Mouse (Mus musculus) left cerebral cortex, postnatal 25 days (tissue): Measurements from ENCODE around the gene Sirt3. TPM values are rescaled to one million over a fixed set of nuclear protein-coding genes. Genes with fewer than 3 reads are reported as not detected.
"Not testable (repeated sequence)": the region's sequence is repeated elsewhere in the genome, so short reads cannot be mapped to it uniquely, and the experiment has no call there.

ENCODE experiments used
- DNase-seq, 2 experiments: peaks; one replicate each; pipeline ENCODE4 v3.0.0; 2022; ENCODE audit warnings: low spot score in 2 of 2, mixed read lengths in 1 of 2
- intact Hi-C: fragments of 180-260 bp; cut with DNase I; formaldehyde crosslinking; loops from one replicate; pipeline ENCODE4 v1.15.1; 2025
- total RNA-seq, 2 experiments: library from RNA; stranded (reverse); gene quantifications; 2 replicates each; pipeline ENCODE4 v1.2.3; 2021

Gene Sirt3
- total RNA-seq, 2 experiments from 2014 or later = 77.1 to 78.2 TPM

DNA sequence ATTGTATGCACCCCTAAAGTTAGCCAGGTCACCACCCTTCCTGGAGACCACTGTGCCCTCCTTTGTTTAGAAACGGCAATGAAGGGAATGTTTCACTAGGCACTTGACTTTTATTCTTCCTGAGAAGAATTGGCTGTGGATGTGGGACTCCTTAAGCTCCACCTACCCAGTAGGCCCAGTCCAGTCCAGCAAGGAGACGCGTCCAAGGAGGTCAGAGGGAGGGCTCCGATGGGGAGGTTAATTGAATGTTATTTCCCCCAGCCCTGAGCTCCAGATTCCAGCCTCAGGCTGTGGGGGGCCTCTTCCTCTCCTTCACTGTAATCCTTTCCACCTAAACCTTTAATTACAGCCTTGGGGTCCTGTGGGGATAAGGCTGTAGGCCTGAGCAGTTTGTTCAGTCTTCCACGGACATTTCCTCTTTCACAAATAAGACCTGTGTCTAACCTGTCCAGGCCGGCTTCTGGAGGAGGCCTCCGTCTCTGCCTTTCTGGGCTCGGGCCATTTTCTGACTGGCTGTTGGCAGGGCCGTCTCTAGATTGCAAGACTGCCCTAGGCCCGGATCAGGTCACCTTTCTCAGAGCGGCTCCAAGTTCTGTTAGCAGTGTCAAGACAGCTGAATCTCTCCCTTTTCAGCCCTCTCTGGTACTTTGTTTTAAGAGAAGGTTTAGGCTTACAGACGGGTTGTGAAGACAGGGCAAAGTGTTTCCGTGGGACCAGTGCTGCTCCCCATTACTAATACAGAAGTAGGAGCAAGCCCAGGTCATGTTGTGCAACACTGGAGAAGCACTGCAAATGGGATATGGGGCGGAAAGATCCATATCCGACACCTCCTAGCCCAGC, 20.1 kb upstream of the Sirt3 start:
- DNase-seq = no peak
- intact Hi-C loops = loop anchor here (2.0 kb wide), 1 partner anchor 275 kb away; no protein-coding TSS in a partner anchor

DNA sequence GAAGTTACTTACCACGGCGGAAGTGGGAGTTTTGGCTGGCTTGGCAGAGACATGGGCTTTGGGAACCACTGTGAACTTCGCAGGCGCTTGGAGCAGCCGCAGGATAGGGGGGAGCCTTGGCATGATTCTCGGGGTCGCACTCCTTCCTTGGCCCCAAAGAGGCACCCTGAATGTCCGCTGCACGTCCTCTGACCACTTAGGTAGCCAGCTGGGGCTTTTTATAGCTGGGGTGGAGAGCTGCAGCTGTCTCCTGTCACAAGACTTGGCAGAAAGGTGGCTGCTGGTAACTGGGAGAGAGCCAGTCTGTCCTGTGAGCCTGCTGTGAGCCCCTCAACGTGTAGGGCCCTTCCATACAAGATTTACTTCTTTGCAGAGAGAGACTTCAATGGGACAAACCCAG, 18.1 kb upstream of the Sirt3 start, which contains the start of gene Cox8b:
Gene Cox8b, minus strand, starts transcription at position 227 of the 400 bp plus-strand sequence.
- DNase-seq = no peak
- intact Hi-C loops = no loop called here

DNA sequence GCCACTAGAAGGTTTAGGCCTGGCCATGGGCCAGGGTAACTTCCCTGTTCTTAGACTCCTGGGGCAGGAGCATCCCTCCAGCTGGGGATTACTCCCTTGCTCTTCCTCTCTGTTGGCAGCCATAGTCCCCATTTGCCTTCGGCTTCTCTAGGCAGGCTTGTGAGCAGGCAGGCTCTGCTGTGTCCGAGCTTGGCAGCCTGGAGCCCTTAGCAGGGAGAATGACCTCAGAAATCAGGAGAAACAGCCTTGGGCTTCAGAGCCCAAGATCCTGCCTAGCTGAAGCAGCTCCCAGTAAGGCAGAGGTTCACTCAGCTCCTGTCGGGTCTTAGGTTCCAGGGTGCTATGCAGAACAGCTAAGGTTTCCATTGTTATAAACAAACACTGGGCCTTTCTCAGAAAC, 17.0 kb upstream of the Sirt3 start:
- intact Hi-C loops = no loop called here
- no peak for DNase-seq

DNA sequence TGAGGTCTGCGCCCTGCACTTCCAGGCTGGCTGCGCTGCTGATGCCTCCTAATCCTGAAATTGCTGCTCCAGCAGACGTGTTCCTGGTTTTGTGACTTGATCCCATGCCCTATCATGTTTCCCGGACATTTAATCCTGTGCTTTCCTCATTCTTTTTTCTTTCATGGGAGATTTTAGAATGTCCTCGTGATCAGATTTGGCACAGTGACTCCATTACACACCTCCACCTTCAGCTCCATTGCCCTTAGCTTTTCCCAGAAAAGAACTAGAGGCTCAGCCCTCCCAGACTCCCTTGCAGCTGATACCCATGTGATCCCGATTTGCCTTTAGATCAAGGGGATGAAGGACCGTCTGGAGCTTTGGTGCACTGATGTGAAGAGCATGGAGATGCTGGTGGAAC, 15.8 kb upstream of the Sirt3 start:
- intact Hi-C loops = no loop called here
- DNase-seq = no peak

DNA sequence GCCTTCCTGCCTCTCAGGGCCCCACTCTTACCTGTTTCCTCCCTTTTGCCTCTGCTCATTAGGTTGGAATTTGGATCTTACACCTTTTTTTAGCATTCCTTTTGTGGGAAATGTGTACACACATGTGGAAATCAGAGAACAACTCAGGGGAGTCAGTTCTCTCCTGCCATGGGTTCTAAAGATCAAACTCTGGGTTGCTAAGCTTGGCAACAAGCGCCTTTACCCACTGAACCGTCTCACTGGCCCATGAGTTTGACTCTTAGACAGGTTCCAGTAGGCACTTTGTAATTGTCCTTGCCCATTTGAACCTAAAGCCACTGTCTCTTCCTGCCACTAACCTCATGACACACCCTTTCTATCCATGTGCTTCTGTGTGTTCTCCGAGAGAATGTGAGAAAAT, 12.5 kb upstream of the Sirt3 start:
- intact Hi-C loops = no loop called here
- no peak for DNase-seq

DNA sequence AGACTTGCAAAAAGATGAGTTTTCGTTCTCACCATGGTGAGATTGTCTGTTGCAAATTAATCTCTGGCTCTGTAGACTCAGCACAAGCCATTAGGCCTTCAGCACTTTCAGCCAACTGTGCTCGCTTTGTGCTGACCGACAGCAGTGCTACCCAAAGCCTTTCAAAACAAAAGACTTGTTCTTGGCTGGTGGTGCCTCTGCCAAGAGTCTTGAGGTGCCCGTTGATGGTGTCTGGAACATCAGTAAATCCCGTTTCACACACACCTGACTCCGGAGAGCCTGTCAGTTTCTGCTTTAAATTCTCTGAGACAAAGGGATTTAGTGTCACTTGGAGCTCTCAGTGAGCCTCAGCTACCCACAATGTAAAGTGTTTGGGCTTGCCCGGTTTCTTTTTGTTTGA, 11.9 kb upstream of the Sirt3 start:
- no peak for DNase-seq
- intact Hi-C loops = no loop called here

DNA sequence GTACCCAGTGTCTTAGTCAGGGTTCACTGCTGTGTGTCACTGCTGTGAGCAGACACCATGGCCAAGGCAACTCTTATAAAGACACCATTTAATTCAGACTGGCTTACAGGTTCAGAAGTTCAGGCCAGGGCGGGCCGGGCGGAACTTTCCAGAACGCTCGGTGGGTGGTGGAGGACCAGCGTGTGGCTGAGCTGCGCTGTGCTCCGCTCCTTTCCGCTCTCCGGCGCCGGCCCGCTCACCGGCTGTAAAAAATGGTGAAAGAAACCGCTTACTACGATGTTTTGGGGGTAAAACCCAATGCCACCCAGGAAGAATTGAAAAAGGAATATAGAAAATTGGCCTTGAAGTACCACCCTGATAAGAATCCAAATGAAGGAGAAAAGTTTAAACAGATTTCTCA, 8.5 kb upstream of the Sirt3 start:
- intact Hi-C loops = not testable (repeated sequence)

DNA sequence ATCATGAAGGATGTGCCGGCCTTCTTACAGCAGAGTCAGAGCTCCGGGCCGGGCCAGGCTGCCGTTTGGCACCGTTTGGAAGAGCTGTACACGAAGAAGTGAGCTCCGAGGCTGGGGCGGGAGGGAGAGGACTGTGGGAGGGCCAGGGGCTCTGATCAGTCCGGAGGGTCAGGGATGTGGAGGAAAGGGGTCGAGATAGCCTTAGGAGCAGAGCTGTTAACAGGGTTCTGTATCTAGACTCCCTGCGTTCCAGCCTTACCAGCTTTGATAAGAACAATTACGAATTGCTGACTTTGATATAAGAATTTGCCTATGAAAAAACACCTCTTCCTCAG, 327 bp upstream of the Sirt3 start:
- intact Hi-C loops = no loop called here

More for the DNA sequence above, 8.5 kb upstream of the Sirt3 start:
- not testable (repeated sequence) for DNase-seq

DNA sequence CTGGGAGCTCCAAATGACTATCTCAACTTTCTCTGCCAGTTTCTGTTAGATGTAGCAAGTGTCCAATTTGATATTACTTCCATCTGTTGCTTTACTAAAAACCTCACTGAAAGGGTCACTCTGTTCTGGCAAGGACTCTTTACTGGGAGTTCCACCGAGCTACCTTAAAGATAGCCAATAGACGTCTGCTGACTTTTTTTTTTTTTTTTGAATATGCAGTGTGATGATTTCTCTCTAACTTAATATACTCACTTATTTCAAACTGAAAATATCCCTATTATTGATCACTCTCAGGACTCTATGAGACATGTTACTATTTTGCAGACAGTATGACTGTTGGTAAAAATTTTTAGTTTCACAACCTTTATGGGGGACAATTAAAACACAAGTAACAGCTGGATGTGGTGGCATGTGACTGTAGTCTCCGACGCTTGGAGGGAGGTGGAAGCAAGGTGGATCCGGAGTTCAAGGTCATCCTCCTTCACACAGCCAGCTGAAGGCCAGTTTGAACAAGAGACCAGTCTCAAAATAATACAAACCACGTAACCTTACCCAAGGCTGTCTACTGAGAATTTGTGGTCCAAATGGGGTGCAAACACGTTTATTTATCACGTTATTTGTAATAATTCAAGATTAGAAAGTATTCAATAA, 1.1 kb downstream of the Sirt3 start:
- DNase-seq = no peak
- intact Hi-C loops = loop anchor here (1.0 kb wide), 1 partner anchor 25 kb away; the partner anchor contains the start of genes Gm45785 and Ric8a

More for the DNA sequence above, 327 bp upstream of the Sirt3 start:
- DNase-seq = no peak

DNA sequence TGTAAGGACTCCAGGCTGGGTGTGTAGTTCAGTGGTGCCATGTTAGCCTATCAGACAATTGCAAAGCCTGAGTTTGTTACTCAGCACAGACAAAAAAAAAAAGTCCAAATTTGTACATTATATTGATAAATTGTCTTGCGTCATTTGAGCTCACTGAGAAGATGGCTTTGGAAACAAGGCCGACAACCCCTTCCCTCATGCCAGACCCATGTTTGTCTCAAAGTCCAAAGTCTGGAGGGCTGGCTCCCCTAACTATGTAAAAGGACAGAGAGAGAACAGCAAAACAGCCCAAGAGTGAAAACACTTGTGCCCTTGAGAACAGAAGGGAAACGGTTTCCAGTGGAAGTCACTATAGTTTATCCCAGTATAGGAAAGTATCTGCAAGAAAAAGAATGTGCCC, 1.7 kb downstream of the Sirt3 start:
- intact Hi-C loops = no loop called here
- DNase-seq = no peak

DNA sequence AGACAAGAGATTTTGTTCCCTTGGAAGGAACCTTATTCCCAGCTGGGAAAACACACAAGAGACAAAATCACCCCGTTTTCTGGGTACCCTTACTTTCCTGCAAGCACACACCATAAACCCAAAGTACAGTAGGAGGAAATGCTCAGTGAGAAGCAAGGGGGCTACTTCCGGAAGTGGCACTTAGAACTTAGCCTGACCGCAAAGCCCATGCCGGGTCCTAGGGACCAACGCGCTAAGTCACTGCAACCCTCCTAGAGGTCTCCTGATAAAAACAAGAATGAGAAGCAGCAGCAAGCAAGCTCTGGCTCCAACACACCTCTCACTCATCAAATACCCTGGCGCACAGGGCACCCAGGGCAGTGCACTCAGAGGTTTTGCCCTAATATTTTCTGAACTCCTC, 2.8 kb downstream of the Sirt3 start:
- no peak for DNase-seq
- intact Hi-C loops = no loop called here

DNA sequence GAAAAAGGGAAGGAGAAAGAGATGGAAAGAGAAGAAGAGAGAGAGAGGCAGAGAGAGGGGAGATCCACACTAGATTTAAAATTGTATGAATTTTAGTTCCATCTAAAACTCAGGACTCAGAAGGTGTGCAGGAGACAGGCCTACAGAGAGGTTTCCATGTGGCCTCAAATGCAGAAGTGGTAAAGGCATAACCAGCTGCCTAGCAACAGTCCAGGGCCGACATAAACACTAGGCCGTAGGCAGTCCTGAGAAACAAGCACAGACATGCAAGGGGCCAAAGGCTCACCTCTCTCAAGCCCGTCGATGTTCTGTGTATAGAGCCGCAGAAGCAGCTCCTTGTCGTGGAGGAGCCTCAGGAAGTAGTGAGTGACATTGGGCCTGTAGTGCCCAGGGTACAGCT, 4.7 kb downstream of the Sirt3 start:
- intact Hi-C loops = no loop called here

DNA sequence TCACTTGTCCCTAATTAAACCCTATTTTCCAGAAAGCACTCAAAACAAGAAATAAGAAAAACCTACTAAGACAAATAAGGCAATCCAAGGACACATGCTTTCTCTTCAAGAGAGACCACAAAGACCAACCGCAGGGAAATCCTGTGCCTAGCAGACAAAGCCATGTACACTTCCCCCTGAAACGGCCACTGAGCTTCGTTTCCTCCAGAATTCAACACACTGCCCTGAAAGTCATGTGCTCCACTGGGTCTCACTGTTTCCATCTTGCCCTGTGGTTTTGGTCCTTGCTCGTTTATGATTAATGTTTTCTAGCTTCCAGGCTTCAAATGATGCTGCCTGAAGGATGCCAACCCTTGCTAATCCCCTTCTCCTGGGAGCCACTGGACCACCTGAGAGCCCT, 7.9 kb downstream of the Sirt3 start:
- intact Hi-C loops = no loop called here
- no peak for DNase-seq

More for the DNA sequence above, 4.7 kb downstream of the Sirt3 start:
- no peak for DNase-seq

DNA sequence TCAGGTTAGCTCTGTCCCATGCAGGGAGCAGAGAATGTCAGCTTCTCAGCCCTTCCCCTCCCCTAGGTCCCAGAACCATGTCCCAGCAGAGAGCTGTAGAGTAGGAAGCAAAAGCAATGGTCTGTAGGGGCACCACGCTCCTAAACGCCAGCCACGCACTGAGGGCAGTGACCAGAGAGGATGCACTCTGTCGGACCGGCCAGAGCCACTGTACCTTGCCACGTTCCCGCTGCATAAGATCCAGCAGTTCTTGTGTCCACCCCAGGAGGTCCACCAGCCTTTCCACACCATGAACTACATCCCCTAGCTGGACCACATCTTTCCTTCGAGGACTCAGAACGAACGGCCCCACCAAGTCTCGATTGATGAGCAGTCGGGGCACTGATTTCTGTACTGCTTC, 17.3 kb downstream of the Sirt3 start:
- DNase-seq = no peak
- intact Hi-C loops = no loop called here

DNA sequence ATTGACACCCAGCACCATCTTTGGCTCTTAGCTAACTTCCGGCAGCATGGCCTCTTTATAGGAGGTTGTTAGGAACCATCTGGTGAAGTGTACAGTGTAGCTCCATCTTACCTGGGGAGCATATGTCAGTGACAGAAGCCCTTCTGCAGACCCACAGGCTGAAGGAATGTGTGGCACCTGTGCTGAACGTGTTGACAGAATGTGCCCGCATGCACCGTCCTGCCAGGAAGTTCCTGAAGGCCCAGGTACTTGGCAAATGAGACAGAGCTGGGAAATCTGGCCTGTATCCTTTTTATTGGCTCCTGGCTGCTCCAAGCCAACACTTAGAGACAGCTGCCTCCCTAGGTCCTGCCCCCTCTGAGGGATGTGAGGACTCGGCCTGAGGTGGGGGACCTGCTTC, 21.4 kb downstream of the Sirt3 start:
- DNase-seq = no peak
- intact Hi-C loops = no loop called here

DNA sequence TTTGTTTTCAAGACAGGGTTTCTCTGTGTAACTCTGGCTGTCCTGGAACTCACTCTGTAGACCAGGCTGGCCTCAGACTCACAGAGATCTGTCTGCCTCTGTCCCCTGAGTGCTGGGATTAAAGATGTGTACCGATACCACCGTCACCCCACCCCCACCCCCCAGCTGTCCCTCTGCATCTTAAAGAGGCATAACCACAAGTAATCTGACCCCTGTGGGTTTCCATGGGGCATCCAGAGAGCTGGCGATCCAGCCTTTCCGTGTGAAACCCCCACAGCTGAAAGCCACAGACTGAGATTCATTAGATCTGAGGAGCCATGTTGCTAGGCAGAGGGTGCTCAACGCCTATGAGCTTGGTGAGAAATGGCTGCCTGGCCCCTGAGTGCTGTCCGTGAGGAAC, 22.1 kb downstream of the Sirt3 start:
- no peak for DNase-seq
- intact Hi-C loops = no loop called here

DNA sequence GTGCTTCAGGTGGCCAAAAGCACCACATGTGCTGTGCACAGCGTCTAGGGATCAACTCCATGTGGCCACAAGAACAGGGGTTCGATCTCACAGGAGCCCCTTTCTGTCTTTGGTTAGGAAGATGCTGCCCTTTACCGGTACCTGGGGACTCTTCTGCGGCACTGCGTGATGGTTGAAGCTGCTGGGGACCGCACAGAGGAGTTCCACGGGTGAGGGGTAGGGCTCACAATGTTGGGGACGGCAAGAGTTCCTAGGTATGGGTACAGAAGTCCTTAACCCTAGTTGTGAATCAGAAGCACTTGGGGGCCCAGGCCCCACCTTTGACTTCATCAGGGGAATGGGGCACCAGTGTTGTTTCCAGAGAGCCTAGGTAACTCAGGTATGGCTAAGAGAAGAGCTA, 23.4 kb downstream of the Sirt3 start:
- no peak for DNase-seq
- intact Hi-C loops = no loop called here

DNA sequence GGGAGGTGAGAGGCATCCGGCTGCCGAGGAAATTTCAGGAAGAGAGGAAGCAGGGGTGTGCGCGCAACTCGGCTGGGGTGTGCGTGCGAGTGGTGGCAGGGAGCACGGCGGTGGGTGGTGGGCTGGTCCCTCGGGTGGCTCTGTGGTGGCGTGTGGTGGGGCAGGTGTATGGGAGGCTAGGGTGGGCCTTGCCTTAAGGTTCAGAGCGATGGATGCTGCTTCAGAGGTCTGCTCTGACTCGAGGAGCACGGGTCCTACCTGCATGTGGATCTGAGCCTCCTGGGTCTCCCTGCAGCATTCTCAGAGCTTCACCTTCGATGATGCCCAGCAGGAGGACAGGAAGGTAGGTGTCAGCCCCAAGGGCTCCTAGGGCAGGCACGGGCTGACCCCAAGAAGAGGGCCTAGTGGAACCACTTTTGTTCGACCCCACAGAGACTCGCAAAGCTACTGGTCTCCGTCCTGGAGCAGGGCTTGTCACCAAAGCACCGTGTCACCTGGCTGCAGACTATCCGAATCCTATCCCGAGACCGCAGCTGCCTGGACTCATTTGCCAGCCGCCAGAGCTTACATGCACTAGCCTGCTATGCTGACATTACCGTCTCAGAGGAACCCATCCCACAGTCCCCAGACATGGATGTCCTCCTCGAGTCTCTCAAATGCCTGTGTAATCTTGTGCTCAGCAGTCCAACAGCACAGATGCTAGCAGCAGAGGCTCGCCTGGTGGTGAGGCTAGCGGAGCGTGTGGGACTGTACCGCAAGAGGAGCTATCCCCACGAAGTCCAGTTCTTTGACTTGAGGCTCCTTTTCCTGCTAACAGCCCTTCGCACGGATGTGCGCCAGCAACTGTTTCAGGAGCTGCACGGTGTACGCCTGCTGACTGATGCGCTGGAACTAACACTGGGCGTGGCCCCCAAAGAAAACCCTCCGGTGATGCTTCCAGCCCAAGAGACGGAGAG, 24.3 kb downstream of the Sirt3 start, which contains the start of gene Bet1l:
Gene Bet1l, minus strand, starts transcription at position 28 of the 956 bp plus-strand sequence.
- peak; percentile 32 to 37 for DNase-seq
- intact Hi-C loops = loop anchor here (1.0 to 2.0 kb wide), 2 partner anchors 203 to 314 kb away; partner anchors contain the start of genes B4galnt4 and Rnh1

DNA sequence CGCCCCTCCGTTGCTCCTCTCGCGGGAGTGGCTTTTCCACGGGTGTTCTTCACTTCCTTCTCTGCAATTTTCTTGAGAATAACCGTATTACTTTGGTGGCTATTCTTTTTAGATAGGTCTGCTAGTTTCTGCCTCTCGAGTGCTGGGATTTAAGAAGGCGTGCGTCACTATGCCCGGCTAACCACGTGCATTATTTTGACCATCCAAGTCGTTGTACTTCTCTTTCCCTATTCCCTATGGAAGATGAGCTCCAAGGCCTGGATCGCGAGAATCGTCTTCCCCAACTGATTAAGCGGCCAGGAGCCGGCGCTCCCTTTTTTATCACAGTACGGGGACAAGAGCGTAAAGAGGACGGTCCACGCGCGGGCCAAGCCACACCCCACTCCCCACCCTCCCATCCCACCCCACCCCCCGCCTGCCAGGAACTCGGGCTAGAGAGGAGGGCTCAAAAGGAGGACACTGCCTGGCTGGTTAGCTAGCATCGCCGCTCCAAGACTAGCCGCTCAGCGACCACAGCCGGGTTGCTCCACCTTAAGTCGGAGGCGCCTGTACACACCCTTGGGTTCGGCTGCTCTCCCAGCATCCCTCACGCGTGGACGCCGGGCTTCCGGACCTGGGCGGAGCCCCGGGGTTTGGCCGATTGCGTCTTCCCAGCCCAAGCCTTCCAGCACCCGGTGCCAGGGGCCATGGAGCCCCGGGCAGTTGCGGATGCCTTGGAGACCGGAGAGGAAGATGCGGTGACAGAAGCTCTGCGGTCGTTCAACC, 25.1 kb downstream of the Sirt3 start, which contains the start of gene Ric8a:
Gene Ric8a, plus strand, starts transcription at position 173 of the 765 bp plus-strand sequence.
- peak; percentile 89 to 93 for DNase-seq
- intact Hi-C loops = loop anchor here (1.0 to 2.0 kb wide), 3 partner anchors 24 to 315 kb away; partner anchors contain the start of genes B4galnt4, Psmd13 and Rnh1
